Mouse (Mus musculus): ENCODE data around the gene Chp1.
"Not testable (repeated sequence)": the region's sequence is repeated elsewhere in the genome, so short reads cannot be mapped to it uniquely, and the experiment has no call there.

The Chp1 gene

GRCm38 (mm10) chr2:119561794-119562193 lies 14.3 kb downstream of the Chp1 start:
- in situ Hi-C loops (cut with MboI, MseI): no loop called here

DNA sequence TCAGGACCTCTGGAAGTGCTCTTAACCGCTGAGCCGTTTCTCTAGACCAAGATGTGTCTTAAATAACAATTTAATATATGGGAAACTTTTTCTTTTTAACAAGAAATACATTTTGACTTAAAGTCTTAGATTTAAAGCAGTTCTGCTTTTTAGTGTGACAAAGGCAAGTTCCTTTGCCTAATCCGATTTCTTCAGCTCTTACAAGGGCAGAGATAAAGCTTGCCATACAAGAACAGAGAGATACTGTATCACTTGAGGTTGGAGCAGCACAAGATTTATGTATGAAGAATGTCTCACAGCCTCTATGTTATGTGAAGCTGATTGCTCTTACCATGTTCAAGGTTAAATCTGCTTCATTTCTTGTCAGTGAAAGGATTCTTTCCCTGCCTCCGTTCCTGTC lies 17.8 kb downstream of the Chp1 start:
- in situ Hi-C loops (cut with MboI, MseI): no loop called here

DNA sequence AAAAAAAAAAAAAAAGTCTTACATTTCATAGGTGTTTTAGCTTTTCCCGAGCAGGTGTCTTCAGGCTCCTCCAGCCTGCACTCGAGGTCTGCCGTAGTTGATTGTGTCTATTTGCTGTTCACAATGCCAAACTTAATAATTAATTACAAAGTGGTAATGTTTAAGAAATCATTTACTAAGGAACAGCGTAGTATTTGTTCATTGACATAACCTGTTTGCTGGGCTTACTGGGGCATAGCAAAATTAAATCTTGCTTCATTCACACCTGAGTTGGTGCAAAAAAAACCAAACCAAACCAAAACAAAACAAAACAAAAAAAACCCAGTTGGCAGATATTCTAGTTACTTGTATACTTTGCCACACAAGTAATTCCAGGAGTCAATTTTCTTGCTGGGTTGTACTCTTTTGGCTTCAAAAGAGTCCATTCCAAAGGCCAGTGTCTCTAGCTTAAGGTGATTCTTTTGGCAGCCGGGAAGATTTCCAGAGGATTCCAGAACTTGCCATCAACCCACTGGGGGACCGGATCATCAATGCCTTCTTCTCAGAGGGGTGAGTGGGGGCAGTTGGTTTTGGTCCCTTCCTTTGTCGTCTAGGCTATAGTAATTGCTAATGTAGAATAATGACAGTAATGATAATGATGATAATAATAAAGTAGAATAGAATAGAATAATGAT lies 18.8 kb downstream of the Chp1 start:
- in situ Hi-C loops (cut with MboI, MseI): no loop called here

DNA sequence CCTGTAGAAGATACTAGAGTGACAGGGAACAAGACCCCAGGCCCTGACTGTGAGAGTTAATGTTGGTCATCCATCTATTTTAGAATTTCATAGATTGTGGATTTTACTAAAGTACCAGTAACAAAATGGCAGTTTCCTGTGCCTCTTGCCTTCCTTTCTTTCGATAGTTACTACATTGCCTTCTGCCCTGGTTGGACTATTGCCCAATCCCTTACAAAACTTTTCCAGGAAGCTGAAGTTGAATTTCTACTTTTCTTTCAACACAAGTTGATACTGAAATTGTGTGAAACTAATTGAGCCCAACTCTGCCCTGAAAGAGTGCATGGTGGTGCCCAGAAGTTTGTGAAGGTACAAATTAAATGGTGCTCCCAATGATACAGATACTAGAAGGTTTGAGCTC lies 25.0 kb downstream of the Chp1 start:
- in situ Hi-C loops (cut with MboI, MseI): no loop called here

DNA sequence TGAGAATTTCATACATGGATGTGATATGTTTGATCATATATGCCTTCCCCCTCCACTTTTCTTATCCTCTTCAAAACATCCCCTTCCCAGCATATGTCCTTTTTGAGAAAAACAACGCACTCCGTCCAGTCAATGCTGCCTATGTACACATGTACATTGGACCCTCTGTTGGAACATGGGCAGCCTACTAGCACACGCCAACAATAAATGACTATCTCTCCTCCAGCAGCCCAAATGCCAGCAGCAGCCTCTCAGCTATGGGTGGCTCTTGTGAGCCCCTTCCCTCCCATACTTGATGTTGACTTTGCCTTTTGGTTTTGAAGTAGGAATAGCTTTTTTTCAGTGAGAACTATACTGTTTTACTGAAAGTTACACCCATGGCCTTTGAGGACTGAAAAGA lies 34.1 kb downstream of the Chp1 start:
- in situ Hi-C loops (cut with MboI, MseI): no loop called here

DNA sequence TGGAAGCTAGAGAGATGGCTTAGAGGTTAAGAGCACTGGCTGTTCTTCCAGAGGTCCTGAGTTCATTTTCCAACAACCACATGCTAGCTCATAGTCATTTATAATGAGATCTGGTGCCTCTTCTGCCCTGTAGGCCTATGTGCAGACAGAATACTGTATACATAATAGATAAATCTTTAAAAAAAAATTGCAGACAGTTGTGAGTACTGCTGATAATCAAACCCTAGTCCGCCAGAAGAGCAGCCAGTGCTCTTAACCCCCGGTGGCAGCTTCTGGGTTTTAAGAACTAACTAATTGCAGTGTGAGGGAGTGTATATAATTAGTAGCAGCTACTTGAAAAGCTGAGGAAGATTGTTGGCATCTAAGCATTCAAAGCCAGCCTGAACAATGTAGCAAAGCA lies 35.9 kb downstream of the Chp1 start:
- in situ Hi-C loops (cut with MboI, MseI): no loop called here

GRCm38 (mm10) chr2:119584282-119584681 lies 36.8 kb downstream of the Chp1 start:
- in situ Hi-C loops (cut with MboI, MseI): no loop called here

- in situ Hi-C loops (cut with MboI, MseI): no loop called here
Observed at GRCm38 (mm10) chr2:119587383-119587782, 39.9 kb downstream of the Chp1 start.

GRCm38 (mm10) chr2:119591247-119591646 lies 43.8 kb downstream of the Chp1 start:
- in situ Hi-C loops (cut with MboI, MseI): no loop called here

GRCm38 (mm10) chr2:119593765-119594112 lies 46.2 kb downstream of the Chp1 start:
- in situ Hi-C loops (cut with MboI, MseI): no loop called here

DNA sequence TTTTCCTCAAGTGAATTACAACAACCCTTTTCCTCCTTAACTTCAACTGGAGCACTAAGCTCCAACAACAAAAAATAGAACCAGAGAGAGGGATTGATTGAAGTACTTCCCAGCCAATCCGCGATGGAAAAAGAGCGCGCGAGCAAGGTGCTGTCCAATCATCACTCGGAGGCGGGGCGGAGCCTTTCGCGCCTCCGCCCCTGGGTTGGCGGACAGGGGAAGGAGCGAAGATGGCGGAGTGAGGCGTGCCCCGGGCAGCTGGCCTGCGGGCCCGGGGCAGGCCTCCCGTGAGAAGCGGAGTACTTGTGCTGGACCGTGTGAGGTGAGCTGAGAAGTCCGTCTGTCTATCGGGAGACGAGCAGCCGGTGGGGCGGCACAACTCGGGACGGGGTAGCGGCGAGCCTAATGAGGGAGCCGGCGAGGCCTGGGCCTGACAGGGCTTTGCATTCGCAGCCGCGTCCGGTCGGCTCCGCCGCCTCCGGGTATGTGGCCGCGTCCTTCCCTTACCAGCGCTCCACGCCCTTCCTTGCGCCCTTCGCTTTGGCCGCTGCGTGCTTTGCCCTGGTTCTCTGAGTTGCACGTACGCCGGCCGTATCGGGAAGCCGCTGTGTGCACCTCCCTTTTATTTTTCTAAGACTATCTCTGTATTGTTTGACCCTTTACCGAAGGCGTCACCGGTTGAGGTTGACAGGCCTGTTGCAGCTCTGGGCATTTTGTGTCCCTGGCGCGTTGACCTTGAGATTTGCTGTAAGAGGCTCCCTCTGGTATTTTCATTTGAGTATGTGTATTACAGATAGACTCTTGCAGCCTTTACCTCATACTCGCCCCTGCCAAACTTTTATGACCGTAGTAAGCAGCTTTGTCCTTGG lies 46.9 kb downstream of the Chp1 start:
- in situ Hi-C loops (cut with MboI, MseI): no loop called here

GRCm38 (mm10) chr2:119595308-119595707 lies 47.8 kb downstream of the Chp1 start:
- in situ Hi-C loops (cut with MboI, MseI): no loop called here

- in situ Hi-C loops (cut with MboI, MseI): no loop called here
Observed at GRCm38 (mm10) chr2:119596781-119597330, 49.4 kb downstream of the Chp1 start.

GRCm38 (mm10) chr2:119601027-119601426 lies 53.5 kb downstream of the Chp1 start:
- in situ Hi-C loops (cut with MboI, MseI): no loop called here

DNA sequence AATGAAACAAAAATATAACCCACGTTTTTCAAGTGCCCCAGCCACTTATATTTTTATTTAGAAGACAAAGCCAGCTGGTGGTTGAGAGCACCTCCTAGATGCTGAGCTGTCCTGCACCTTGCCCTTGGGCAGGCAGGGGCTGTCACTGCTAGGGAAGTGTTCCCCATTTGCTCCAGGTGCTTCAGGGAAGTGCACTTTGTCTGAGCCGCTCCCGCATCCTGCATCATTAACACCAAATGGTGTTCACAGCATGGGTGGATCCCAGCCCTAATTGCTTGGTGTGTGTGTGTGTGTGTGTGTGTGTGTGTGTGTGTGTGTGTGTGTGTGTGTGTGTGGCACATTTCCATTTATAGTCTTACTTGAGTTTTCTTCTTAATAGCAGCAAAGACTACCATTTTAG lies 54.1 kb downstream of the Chp1 start:
- in situ Hi-C loops (cut with MboI, MseI): not testable (repeated sequence)

- in situ Hi-C loops (cut with MboI, MseI): no loop called here
Observed at GRCm38 (mm10) chr2:119602488-119602887, 55.0 kb downstream of the Chp1 start.

- in situ Hi-C loops (cut with MboI, MseI): no loop called here
Observed at GRCm38 (mm10) chr2:119603909-119604308, 56.4 kb downstream of the Chp1 start.

GRCm38 (mm10) chr2:119605361-119605973 lies 58.0 kb downstream of the Chp1 start:
- in situ Hi-C loops (cut with MboI, MseI): no loop called here

DNA sequence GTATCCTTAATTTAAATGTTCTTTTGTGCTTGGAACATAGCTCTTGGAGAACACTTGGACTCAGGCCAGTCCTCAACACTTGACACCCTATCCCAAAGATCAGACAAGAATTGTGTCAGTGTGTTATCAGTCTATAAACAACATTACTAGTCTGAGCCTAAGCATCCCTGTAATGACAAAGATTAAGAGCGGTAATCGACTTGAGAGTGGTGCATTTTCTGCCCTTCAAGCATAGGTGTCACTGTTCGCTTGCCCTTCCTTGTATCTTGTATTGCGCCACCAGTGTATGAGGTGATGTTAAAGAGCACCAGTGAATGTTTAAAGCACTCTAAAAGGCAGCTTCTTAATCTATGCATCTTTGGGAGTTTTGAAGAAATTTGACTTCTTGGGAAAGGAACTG lies 59.5 kb downstream of the Chp1 start:
- in situ Hi-C loops (cut with MboI, MseI): no loop called here

DNA sequence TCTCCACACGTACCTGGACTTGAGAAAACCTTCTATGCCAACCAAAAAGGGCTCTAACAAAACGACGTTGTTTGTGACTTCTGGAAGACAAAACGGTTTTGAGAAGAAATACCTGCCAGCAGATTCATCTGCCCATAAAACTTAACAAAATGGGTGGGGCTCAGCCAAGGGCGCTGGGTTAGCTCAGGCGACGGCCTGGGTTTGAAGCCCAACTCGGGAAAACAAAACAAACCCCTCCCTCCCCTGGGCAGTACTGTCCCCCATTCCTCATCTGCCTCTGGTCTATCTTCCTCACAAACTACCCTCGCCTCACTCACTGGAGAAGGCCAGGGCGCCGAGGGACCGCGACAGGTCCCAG lies 70.3 kb downstream of the Chp1 start:
- in situ Hi-C loops (cut with MboI, MseI): no loop called here

GRCm38 (mm10) chr2:119618199-119618982 lies 70.9 kb downstream of the Chp1 start, which contains the start of the genes Nusap1 and Oip5:
Nusap1 (plus strand) TSS chr2:119618298.
Oip5 (minus strand) TSS chr2:119618469.
- in situ Hi-C loops (cut with MboI, MseI): no loop called here

DNA sequence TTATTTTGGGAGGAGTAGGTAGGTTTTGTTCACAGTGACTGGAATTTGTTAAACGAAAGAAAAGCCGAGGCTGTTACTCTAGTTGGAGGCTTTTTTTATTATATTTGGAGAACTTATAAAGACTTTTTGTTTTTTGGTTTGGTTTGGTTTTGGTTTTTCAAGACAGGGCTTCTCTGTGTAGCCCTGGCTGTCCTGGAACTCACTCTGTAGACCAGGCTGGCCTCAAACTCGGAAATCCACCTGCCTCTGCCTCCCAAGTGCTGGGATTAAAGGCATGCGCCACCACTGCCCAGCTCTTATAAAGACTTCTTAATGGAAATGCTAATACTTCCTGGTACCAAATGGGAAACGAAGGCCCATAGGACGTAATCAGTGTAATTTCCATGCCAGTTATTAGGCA lies 71.5 kb downstream of the Chp1 start:
- in situ Hi-C loops (cut with MboI, MseI): not testable (repeated sequence)
